17 mouse cellular contexts compared by ENCODE assay signal in genomic region chr14:121660167-121660894, GRCm38 (mm10).
DNase-seq lines count a peak whose midpoint lies in the region; ATAC-seq lines count a peak whose summit lies in the region.
"Had no signal": no experiment of that assay in that cellular context is flagged by ENCODE, and none has a peak within 500 bp of the region (broad histone marks: within the 10 kb centered on the region; RNA-seq: fewer than 3 reads in every experiment).

No protein-coding gene starts in this region.

- no peak for ATAC-seq in heart, embryonic 11.5 days (replicated peaks; ENCODE audit: insufficient number of reproducible peaks, low FRiP score, low TSS enrichment)
- no peak for ATAC-seq in neural tube, embryonic 14.5 days (ENCODE audit: low read depth)
- no peak for ATAC-seq in cerebellum, adult (ENCODE audit: insufficient number of reproducible peaks, low FRiP score, low TSS enrichment)
- ATAC-seq: midbrain, embryonic 15.5 days had no signal

- H3K27me3 ChIP-seq in heart, embryonic 11.5 days (ENCODE audit: control insufficient read depth, insufficient read depth, low read length): no peaks in the 10 kb centered on the region
- H3K27me3 ChIP-seq in neural tube, embryonic 14.5 days (ENCODE audit: control insufficient read depth, insufficient read depth, low read length): no peaks in the 10 kb centered on the region
- H3K27me3 ChIP-seq: CH12.LX; embryonic facial prominence, embryonic 13.5 days; midbrain, embryonic 15.5 days had no signal

- H3K4me1 ChIP-seq in heart, embryonic 11.5 days (ENCODE audit: control insufficient read depth, insufficient read depth, low read length): peaks cover 12% of the 10 kb centered on the region
- H3K4me1 ChIP-seq in neural tube, embryonic 14.5 days (ENCODE audit: control insufficient read depth, insufficient read depth, low read length): no peaks in the 10 kb centered on the region
- H3K4me1 ChIP-seq: midbrain, embryonic 15.5 days had no signal

- WGBS in heart, embryonic 11.5 days (ENCODE audit: insufficient replicate concordance): 58% methylated on average over 15 of the region's 15 CpGs
- whole genome bisulfite sequencing in neural tube, embryonic 14.5 days: 90% methylated on average over 15 of the region's 15 CpGs

- H3K4me3 ChIP-seq in heart, embryonic 11.5 days (ENCODE audit: low read depth, low read length): no peak overlapping the region
- no peak overlapping the region for H3K4me3 ChIP-seq in neural tube, embryonic 14.5 days (ENCODE audit: low read depth, low read length)
- H3K4me3 ChIP-seq: embryonic facial prominence, embryonic 13.5 days; midbrain, embryonic 15.5 days had no signal

- DNase-seq in heart, adult 11 months: peak; percentile 96
- DNase-seq in neural tube, embryonic 10.5 days (ENCODE audit: extremely low spot score, low spot score): no peak
- DNase-seq in lung, postnatal 25 days (ENCODE audit: low spot score): peak; percentile 79
- no peak for DNase-seq in retina, postnatal 1 day
- no peak for DNase-seq in frontal cortex, adult 2 months (ENCODE audit: extremely low spot score in 1 of 2, low spot score in 1 of 2)
- DNase-seq: adrenal gland, postnatal 36 days; cerebellum, postnatal 36 days; gastrocnemius, postnatal 25 days; kidney, postnatal 25 days; thymus, postnatal 14 days had no signal

- no peak overlapping the region for H3K27ac ChIP-seq in heart, embryonic 11.5 days (ENCODE audit: low read depth, low read length)
- peak overlapping the region; percentile 55; the same call in 1 of the 2 replicates for H3K27ac ChIP-seq in neural tube, embryonic 14.5 days (ENCODE audit: low read depth, low read length)
- H3K27ac ChIP-seq: embryonic facial prominence, embryonic 13.5 days; midbrain, embryonic 15.5 days had no signal

- H3K4me2 ChIP-seq in heart, embryonic 11.5 days: no peak overlapping the region
- H3K4me2 ChIP-seq in neural tube, embryonic 14.5 days (ENCODE audit: low read depth, low read length): no peak overlapping the region
- H3K4me2 ChIP-seq: embryonic facial prominence, embryonic 13.5 days; liver, embryonic 11.5 days; midbrain, embryonic 15.5 days had no signal

- no peak overlapping the region for H3K9ac ChIP-seq in heart, embryonic 11.5 days (ENCODE audit: low read depth, low read length)
- H3K9ac ChIP-seq in neural tube, embryonic 14.5 days (replicated peaks; ENCODE audit: low read depth, low read length): no peak overlapping the region
- H3K9ac ChIP-seq: embryonic facial prominence, embryonic 13.5 days; midbrain, embryonic 15.5 days had no signal

- no peaks in the 10 kb centered on the region for H3K36me3 ChIP-seq in heart, embryonic 11.5 days (ENCODE audit: control insufficient read depth, insufficient read depth, low read length)
- H3K36me3 ChIP-seq in neural tube, embryonic 14.5 days (ENCODE audit: control insufficient read depth, insufficient read depth, low read length): no peaks in the 10 kb centered on the region
- H3K36me3 ChIP-seq: midbrain, embryonic 15.5 days had no signal

- no peaks in the 10 kb centered on the region for H3K9me3 ChIP-seq in heart, embryonic 11.5 days (replicated peaks; ENCODE audit: control insufficient read depth, low read length)
- H3K9me3 ChIP-seq in neural tube, embryonic 14.5 days (ENCODE audit: control insufficient read depth, low read length): no peaks in the 10 kb centered on the region
- H3K9me3 ChIP-seq: embryonic facial prominence, embryonic 13.5 days; midbrain, embryonic 15.5 days had no signal

Comparison
In these comparisons a context has a peak if more than half of its experiments do, and no peak if none do; other contexts are left out.
1. DNase-seq: peak in heart, adult 11 months (single experiment) and lung, postnatal 25 days (single experiment); none in neural tube, embryonic 10.5 days (single experiment), retina, postnatal 1 day (single experiment) and frontal cortex, adult 2 months (0 of 2).